22 mouse cellular contexts compared by ENCODE assay signal in the genomic region with DNA sequence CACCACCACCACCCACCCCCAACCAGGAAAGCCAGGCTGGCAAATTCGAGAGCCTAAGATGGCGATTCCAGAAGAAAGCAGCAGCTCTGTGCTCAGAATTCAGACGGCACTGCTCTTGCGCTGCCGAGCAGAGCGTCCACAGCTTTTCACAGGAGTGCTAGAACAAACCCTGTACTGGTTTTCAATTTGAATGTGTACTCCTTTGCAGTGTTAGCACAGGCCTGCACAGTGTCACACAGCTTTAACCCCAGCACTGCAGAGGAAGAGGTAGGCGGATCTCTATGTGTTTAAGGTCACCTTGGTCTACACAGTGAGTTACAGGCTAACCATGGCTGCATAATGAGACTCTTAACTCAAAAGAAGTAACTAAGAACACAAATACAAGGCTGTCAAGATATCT. TPM values are rescaled to one million over a fixed set of nuclear protein-coding genes. Genes with fewer than 3 reads are reported as not detected.
A peak's percentile ranks its signal among the peaks of the same experiment; 100 is the strongest.
DNase-seq lines count a peak whose midpoint lies in the region; ATAC-seq and TF ChIP-seq lines count a peak whose summit lies in the region.
"Had no signal": no experiment of that assay in that cellular context is flagged by ENCODE, and none has a peak within 500 bp of the region (broad histone marks: within the 10 kb centered on the region; RNA-seq: fewer than 3 reads in every experiment).

No protein-coding gene starts in this region.

- DNase-seq in heart, embryonic 10.5 days (ENCODE audit: low spot score): no peak
- no peak for DNase-seq in heart, postnatal 4 days
- peak; percentile 37 for DNase-seq in midbrain, embryonic 11.5 days (ENCODE audit: low spot score, missing footprints)
- peak; percentile 67 for DNase-seq in induced T-regulatory cell, adult 2 months (ENCODE audit: low read depth)
- no peak for DNase-seq in liver, postnatal 0 days
- DNase-seq in layer of hippocampus, postnatal 14 days (ENCODE audit: low spot score in 2 of 2): no peak
- DNase-seq in cerebellum, adult 11-12 months: no peak
- DNase-seq: adrenal gland, adult 2 months; cerebellum, postnatal 10 days; gastrocnemius, postnatal 25 days; kidney, adult 2 months; kidney, postnatal 14 days; right cerebral cortex, postnatal 4 days; thymus, postnatal 25 days had no signal

- no peaks in the 10 kb centered on the region for H3K27me3 ChIP-seq in heart, embryonic 10.5 days (ENCODE audit: insufficient read depth, poor library complexity, severe bottlenecking)
- H3K27me3 ChIP-seq in midbrain, embryonic 11.5 days (ENCODE audit: control insufficient read depth, insufficient read depth, low read length): no peaks in the 10 kb centered on the region
- H3K27me3 ChIP-seq in midbrain, embryonic 15.5 days (replicated peaks): no peaks in the 10 kb centered on the region
- no peaks in the 10 kb centered on the region for H3K27me3 ChIP-seq in liver, postnatal 0 days (ENCODE audit: insufficient read depth, low read length)
- H3K27me3 ChIP-seq: embryonic facial prominence, embryonic 12.5 days; forebrain, embryonic 15.5 days; limb, embryonic 13.5 days; neural tube, embryonic 12.5 days had no signal

- no peak for TF ChIP-seq EP300 in liver, postnatal 0 days (IDR thresholded peaks at IDR 0.05; ENCODE audit: low read depth)

- WGBS in heart, embryonic 10.5 days: 71% methylated on average over 7 of the region's 7 CpGs
- WGBS in midbrain, embryonic 11.5 days: 84% methylated on average over 7 of the region's 7 CpGs
- 91% methylated on average over 7 of the region's 7 CpGs for WGBS in midbrain, embryonic 15.5 days
- WGBS in liver, postnatal 0 days (ENCODE audit: insufficient replicate concordance): 76% methylated on average over 7 of the region's 7 CpGs

- TF ChIP-seq CTCF in liver, postnatal 0 days (IDR thresholded peaks at IDR 0.05; ENCODE audit: low read depth): no peak

- no peak overlapping the region for H3K4me2 ChIP-seq in midbrain, embryonic 11.5 days
- no peak overlapping the region for H3K4me2 ChIP-seq in midbrain, embryonic 15.5 days
- peak overlapping the region; percentile 50 for H3K4me2 ChIP-seq in liver, postnatal 0 days (ENCODE audit: low read depth, low read length)
- H3K4me2 ChIP-seq: embryonic facial prominence, embryonic 12.5 days; forebrain, embryonic 15.5 days; limb, embryonic 13.5 days; neural tube, embryonic 12.5 days had no signal

- H3K9ac ChIP-seq in midbrain, embryonic 11.5 days (ENCODE audit: low read length): no peak overlapping the region
- no peak overlapping the region for H3K9ac ChIP-seq in midbrain, embryonic 15.5 days
- no peak overlapping the region for H3K9ac ChIP-seq in liver, postnatal 0 days (replicated peaks)
- H3K9ac ChIP-seq: embryonic facial prominence, embryonic 12.5 days; forebrain, embryonic 15.5 days; limb, embryonic 13.5 days; neural tube, embryonic 12.5 days had no signal

- H3K4me1 ChIP-seq in heart, embryonic 10.5 days: peaks cover 67% of the 10 kb centered on the region
- H3K4me1 ChIP-seq in midbrain, embryonic 11.5 days (ENCODE audit: control insufficient read depth, insufficient read depth, low read length): no peaks in the 10 kb centered on the region
- no peaks in the 10 kb centered on the region for H3K4me1 ChIP-seq in midbrain, embryonic 15.5 days
- H3K4me1 ChIP-seq in liver, postnatal 0 days (ENCODE audit: insufficient read depth): peaks cover 83% of the 10 kb centered on the region
- H3K4me1 ChIP-seq: forebrain, embryonic 15.5 days; hindbrain, embryonic 10.5 days; limb, embryonic 13.5 days; midbrain, embryonic 10.5 days; neural tube, embryonic 12.5 days had no signal

- H3K4me3 ChIP-seq in heart, embryonic 10.5 days: no peak overlapping the region
- H3K4me3 ChIP-seq in midbrain, embryonic 11.5 days (ENCODE audit: low read depth, low read length): no peak overlapping the region
- H3K4me3 ChIP-seq in midbrain, embryonic 15.5 days: no peak overlapping the region
- no peak overlapping the region for H3K4me3 ChIP-seq in liver, postnatal 0 days (ENCODE audit: low read depth, low read length)
- H3K4me3 ChIP-seq: embryonic facial prominence, embryonic 12.5 days; forebrain, embryonic 15.5 days; hindbrain, embryonic 10.5 days; limb, embryonic 13.5 days; midbrain, embryonic 10.5 days; neural tube, embryonic 12.5 days had no signal

- peak overlapping the region; percentile 83 for H3K27ac ChIP-seq in heart, embryonic 10.5 days
- H3K27ac ChIP-seq in midbrain, embryonic 11.5 days (ENCODE audit: low read depth, low read length): no peak overlapping the region
- H3K27ac ChIP-seq in midbrain, embryonic 15.5 days: no peak overlapping the region
- H3K27ac ChIP-seq in liver, postnatal 0 days (ENCODE audit: low read depth): peak overlapping the region; percentile 93
- H3K27ac ChIP-seq: embryonic facial prominence, embryonic 12.5 days; forebrain, embryonic 15.5 days; hindbrain, embryonic 10.5 days; limb, embryonic 13.5 days; macrophage; midbrain, embryonic 10.5 days; neural tube, embryonic 12.5 days had no signal

- no peak for ATAC-seq in midbrain, embryonic 11.5 days (ENCODE audit: low FRiP score)
- ATAC-seq in midbrain, embryonic 15.5 days (replicated peaks): no peak
- no peak for ATAC-seq in liver, postnatal 0 days
- ATAC-seq: forebrain, embryonic 15.5 days had no signal

- peaks cover 8% of the 10 kb centered on the region; the same call in 1 of the 2 replicates for H3K36me3 ChIP-seq in heart, embryonic 10.5 days
- no peaks in the 10 kb centered on the region for H3K36me3 ChIP-seq in midbrain, embryonic 11.5 days (ENCODE audit: control insufficient read depth, insufficient read depth, low read length)
- H3K36me3 ChIP-seq in midbrain, embryonic 15.5 days (replicated peaks): no peaks in the 10 kb centered on the region
- H3K36me3 ChIP-seq in liver, postnatal 0 days (replicated peaks; ENCODE audit: insufficient read depth, low read length): peaks cover 38% of the 10 kb centered on the region
- H3K36me3 ChIP-seq: forebrain, embryonic 15.5 days had no signal

- no peaks in the 10 kb centered on the region for H3K9me3 ChIP-seq in heart, embryonic 10.5 days
- no peaks in the 10 kb centered on the region for H3K9me3 ChIP-seq in midbrain, embryonic 11.5 days (ENCODE audit: control insufficient read depth, low read length)
- H3K9me3 ChIP-seq in midbrain, embryonic 15.5 days: no peaks in the 10 kb centered on the region
- H3K9me3 ChIP-seq in liver, postnatal 0 days (ENCODE audit: low read length): no peaks in the 10 kb centered on the region
- H3K9me3 ChIP-seq: embryonic facial prominence, embryonic 12.5 days; forebrain, embryonic 15.5 days; hindbrain, embryonic 10.5 days; limb, embryonic 13.5 days; midbrain, embryonic 10.5 days; neural tube, embryonic 12.5 days had no signal

RNA-seq across cellular contexts. Expression of gene Tbc1d2b, which starts 22.3 kb away (rescaled TPM):
- 7.2 and 8.0 TPM in 2 replicates for polyA plus RNA-seq in heart, embryonic 10.5 days (2016; fragmentation: Nextera tagmentation; extraction: Ambion mirVana)
- 10 to 100 TPM; 14.4 to 18.1 TPM for total RNA-seq in heart, postnatal 4 days (2021)
- 8.2 and 8.7 TPM in 2 replicates for polyA plus RNA-seq in midbrain, embryonic 11.5 days (2014; fragmentation: Nextera tagmentation; extraction: Ambion mirVana)
- 6.5 and 7.6 TPM in 2 replicates for polyA plus RNA-seq in midbrain, embryonic 15.5 days (2015; fragmentation: Nextera tagmentation; extraction: Ambion mirVana)
- 5.1 and 6.2 TPM in 2 replicates for polyA plus RNA-seq in liver, postnatal 0 days (2015; fragmentation: Nextera tagmentation; extraction: Ambion mirVana)
- total RNA-seq in layer of hippocampus, postnatal 14 days (2021): 10 to 100 TPM in 1 of 2 experiments, 1 to 10 TPM in 1; 8.8 to 13.6 TPM

Comparison
In these comparisons a context has a peak if more than half of its experiments do, and no peak if none do; other contexts are left out.
1. DNase-seq: peak in midbrain, embryonic 11.5 days (single experiment) and induced T-regulatory cell, adult 2 months (single experiment); none in heart, embryonic 10.5 days (single experiment), heart, postnatal 4 days (single experiment), liver, postnatal 0 days (single experiment), layer of hippocampus, postnatal 14 days (0 of 2) and cerebellum, adult 11-12 months (single experiment).
2. H3K27ac ChIP-seq: peak in heart, embryonic 10.5 days (single experiment) and liver, postnatal 0 days (single experiment); none in midbrain, embryonic 11.5 days (single experiment) and midbrain, embryonic 15.5 days (single experiment).